Mouse (Mus musculus) MN1 (cell line): ENCODE measurements around the gene Uri1.
A peak's percentile ranks its signal among the peaks of the same experiment; 100 is the strongest.

Source experiments
- DNase-seq: peaks from one replicate; pipeline ENCODE4 v3.0.0-alpha.2; 2016; ENCODE audit warnings: low spot score

The Uri1 gene

DNA sequence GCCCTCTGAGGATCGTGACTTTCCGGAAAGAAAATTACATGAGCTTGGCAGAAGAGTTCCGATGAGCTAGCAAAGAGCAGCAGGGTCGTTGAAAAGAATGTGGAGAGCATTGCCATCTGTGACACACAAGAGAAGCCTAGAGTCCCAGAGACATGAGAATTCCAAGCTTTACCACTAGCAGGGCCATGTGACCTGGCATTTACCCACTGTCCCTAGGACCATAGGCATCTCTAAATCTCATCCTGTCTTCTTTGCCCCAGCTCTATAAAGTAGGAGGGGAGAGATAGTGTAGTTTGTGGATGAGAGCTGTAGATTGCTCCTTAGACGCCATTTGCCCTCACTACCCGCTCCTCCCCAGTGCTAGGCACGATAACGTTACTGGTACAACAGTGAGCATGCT lies at the start of gene Uri1:
Gene Uri1 (minus strand): TSS at position 101 of the 400 bp plus-strand sequence.
- DNase-seq, result no peak

DNA sequence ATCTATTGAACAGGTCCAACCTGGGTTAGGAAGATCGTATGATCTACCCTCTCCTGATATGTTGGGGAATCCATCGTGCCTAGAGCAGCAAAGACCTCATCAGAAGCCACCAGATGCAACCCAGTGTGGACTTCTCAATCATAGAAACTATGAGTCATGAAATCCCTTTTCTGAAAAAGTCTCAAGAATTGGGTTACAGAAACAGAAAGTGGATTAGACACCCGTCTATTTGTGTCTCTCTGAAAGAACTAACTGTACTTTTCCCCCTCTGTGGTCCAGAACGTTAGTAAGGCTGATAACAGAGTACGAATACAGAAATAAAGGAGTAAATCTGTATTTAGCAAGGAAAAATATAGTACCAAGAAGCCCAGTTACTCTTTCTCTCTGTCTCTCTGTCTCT lies 47.7 kb upstream of the Uri1 start:
- DNase-seq, result no peak

DNA sequence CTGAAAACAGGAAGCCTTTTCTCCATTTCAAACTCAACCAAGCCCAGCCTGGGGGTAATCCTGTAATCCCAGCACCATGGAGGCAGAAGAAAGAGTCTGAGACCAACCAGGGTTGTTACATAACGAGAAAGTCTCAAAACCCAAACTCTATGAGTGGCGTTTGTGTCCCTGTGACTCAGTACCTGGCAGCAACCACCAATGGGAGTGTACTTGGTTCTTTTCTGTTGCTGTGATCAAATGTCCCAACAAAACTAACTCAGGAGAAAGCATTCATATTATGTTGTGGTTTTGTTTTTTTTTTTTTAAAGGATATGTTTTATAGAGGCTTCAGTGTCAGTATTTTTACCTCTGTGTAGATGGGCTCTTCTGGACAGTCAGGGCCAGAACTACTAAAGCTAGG lies 47.3 kb upstream of the Uri1 start:
- DNase-seq, result no peak

DNA sequence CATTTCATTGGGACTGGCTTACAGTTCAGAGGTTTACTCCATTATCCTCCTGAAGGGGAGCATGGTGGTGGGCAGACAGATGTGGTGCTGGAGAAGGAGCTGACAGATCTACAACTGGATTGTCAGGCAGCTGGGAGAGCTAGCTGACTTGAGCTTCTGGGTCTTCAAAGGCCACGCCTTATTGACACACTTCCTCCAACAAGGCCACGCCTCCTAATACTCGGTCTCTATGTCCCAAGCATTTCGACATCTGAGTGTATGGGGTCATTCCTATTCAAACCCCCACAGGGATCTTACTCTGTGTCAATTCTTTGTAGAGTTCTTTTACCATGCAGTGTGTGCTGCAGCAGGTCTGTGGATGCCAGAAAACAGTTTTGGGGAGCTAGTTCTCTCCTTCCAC lies 41.1 kb upstream of the Uri1 start:
- no peak for DNase-seq

DNA sequence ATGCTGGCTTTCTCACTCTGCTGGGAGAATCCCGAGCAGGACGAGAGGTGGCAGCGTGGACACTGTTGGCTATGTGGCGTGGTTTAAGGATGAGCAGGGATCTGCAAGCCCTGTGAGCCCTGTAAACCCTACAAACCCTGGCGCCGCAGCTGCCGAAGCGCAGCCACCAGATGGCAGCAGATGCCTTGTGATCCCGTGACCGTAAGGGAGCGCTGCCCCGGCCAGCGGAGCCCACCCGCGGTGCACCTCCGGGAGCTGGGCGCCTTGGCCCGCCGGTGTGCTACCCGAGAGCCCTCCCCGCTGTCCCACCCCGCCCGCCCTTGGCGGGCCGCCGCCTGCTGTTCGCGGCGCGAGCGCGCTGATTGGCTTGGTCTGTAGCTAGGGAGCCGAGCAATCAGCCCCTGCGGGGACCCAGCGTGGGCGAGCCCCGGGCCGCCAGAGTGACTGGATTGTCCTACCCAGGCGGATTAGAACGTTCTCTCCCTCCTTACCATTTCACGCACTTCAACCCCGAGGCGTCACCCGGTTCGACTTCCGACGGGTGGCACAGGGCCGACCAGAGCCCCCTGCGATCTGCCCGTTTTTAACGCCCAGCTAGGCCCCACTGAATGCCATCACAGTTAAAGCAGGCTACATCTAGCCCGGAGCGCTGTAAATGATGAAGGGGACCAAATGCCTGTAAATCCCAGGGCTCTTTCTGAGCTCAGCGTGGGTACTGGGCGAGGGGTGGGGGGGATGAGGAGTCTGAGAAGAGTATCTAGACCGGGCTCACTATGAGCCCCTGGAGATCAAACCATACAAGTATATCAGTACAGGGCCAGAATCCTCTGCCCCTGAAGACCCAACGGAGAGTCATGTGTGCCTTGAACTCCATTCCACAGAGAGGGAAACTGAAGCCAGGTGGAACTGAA lies 38.0 kb upstream of the Uri1 start:
- DNase-seq, result peak; percentile 88

DNA sequence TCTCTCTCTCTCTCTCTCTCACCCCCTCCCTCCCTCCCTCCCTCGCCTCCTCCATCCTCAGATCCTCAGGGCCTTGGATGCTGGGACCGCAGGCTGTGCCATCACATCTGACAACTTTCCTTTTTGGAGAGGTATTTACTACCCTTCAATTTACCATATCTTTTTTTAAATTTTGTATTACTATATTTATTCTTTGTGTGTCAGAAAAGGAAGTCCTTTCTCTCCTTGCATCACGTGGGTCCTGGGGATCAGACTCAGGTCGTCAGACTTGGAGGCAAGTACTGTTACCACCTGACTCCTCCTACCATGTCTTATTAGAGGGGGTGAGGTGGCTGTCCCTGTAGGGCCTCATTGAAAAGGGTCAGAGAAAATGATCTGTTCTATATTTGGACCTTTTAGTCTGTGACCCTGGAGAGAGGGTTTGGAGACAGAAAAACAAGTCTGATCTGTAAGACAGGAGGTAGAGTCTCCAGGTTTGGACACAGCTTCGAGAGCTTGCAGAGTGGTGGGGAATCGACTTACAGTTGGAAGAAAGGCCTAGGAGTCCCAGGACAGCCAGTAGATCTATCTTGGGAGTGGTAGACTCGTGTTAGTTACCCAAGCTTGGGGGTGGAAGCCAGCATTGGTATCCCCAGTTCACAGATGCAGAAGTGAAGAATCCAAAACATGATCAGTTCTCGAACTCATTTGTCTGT lies 36.4 kb upstream of the Uri1 start:
- no peak for DNase-seq

DNA sequence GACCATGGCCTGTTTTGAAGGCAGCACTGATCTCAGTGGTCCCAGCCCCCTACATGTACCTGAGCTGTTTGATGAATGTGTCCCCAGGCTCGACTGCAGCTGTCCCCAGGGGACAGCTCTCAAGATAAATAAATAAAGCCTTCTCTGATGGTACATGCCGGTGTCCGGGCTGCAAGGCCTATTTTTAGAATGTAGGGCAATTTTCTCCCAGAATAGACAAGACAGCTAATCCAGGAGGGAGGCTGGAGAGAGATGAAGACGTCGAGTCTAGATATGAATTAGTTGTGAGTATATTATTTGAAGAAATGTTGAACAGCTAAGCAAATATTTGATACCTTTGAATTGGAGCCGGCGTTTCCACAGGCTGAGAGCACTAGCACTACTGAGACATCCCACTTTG lies 35.7 kb upstream of the Uri1 start:
- no peak for DNase-seq

DNA sequence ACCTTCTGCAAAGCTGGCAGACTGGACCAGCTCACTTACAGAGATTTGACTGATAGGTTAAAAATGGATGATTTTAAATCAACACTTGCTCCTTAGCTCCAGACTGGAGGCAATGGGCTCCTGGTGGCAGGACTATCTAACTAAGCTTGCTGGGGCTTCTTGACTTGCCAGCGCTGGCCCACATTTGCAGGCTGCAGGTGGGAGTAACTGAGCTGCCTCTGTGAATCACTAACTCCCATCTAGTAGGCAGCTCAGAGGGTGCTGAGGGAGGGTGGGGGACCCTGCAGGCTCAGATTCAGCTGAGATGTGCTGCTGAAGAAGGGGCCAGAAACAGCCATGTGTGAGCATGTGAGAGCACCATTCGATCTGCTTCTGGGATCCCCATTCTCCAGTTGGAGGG lies 32.6 kb upstream of the Uri1 start:
- no peak for DNase-seq

DNA sequence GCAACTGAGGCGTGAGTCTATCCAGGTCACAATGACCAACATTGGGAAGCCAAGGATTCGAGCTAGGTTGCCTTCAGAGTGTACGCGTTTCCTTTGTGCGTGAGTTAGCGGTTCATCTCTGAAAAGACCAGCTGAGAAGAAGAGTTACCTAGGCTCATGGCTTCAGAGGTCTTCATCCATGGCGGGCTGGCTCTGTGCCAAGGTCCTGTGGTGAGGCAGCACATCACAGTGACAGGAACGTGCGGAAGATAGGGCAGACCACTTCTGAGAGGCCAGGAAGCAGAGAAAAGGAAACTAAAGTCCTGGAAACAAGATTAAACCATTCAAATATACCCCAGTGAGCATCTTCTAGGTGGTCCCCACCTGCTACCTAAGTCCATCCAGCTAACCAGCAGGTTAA lies 30.9 kb upstream of the Uri1 start:
- DNase-seq, result no peak

DNA sequence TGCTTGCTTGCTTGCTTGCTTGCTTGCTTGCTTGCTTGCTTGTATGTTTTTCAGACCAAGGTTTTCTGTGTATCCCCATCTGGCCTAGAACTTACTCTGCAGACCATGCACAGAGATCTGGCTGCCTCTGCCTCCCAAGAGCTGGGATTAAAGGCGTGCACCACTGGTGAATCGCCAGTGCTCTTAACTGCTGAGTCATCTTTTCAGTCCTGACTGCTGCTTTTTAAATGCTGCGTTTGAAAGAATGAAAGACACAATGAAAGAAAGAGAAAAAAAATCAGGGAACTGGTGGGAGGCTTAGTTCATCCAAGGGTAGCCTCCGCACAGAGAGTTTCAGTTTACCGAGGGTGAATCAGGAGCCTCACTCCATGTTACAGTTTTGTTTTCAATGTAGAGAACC lies 23.9 kb upstream of the Uri1 start:
- DNase-seq, result no peak

DNA sequence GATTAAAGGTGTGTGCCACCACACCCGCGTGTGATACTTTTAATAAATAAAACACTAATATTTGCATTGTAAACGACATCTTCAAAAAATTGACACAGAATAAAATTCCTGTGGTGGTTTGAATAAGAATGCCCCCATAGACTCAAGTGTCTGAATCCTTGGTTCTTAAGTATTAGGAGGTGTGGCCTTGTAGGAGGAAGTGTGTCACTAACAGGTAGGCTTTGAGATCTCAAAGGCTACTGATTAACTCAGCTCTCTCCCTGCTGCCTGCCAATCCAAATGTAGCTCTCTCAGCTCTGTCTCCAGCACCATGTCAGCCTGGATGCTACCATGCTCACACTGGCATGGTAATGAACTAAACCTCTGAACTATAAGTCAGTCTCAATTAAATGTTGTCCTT lies 17.9 kb upstream of the Uri1 start:
- no peak for DNase-seq

DNA sequence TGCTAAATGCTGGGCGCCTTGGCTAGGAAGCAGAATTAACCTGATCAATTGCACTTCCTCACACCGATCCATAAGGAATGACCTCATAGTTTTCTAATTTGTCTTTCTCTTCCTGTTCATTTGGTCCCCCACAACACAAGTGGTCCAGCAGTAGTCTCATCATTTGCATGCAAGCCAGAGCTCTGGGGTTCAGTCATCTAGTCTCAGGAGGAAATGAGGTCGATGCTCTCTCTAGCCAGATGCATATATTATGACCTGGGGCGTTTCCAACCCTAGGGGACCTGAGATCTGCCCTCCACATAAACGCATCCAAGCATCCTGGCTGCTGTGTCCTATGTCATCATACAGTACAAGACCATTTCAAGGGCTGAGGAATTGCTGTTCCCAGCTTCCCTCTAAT lies 14.2 kb upstream of the Uri1 start:
- DNase-seq, result no peak

DNA sequence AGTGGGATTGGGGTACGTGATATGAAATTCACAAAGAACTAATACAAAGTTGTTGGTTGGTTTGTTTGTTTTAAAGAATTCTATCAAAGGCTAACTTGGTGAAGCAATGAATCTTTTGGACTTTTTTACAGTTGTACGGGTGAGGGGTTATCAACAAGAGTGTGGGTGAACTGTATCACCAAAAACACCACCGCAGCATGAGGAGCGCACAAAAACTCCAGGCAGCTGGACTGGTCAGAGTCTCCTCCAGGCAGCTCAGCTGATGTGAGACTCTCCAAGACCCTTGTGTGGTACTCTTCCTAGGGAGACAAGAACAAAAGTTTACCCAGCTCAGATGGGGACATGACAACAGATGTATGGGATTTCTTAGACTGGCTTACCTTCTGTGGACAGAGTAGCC lies 7.8 kb upstream of the Uri1 start:
- no peak for DNase-seq

DNA sequence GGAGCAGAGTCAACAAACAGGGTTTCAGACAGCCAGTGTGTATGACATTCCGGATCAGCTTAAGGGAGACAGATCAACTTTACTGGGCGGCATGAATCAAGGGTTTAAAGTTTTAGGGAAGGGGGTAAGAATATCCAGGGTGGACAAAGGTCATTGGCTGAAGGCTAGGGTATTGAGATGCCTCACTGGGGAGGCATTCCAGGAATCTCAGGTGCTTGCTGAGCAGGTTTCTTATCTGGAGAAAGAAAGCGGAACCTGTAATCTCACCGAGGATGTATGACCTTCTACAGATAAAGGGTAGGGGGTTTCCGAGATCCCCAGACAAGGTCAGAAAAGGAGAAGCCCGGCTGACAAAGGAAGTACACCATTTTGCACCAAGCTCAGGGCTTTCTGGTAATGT lies 7.3 kb upstream of the Uri1 start:
- DNase-seq, result no peak

DNA sequence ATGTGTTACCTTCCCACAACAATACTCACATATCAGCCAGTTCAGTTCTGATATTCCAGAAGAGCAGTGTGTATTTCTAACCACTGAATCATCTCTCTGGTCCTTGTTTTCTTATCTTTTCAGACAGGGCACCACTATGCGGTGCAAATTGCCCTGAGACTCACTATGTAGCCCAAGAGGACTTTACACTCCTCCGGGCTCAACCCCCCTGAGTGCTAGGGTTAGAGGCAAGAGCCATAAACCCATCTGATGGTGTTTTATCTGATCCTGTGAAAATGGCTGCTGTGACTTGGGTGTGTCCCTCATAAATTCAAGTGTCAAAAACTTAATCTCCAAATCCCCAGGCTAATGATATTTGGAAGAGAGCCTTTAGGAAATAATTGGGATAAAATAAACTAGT lies 6.6 kb upstream of the Uri1 start:
- DNase-seq, result no peak

DNA sequence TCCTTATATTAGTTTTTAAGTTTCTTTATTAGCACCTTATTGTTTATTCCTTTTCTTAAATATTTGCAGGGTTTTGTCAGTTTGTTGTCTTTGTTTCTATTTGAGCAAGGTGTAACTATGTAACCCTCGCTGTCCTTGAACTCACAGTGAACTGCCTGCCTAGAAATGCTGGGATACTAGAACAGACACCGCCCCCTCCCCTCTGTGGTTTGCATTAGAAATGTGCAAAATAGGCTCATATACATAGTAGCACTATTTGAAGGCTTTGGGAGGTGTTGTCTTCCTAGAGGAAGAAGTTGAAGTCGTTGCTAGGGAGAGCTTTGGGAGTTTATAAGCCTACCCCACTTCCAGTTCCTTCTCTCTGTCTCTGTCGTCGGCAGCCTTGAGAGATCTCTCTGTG lies 5.7 kb upstream of the Uri1 start:
- no peak for DNase-seq

DNA sequence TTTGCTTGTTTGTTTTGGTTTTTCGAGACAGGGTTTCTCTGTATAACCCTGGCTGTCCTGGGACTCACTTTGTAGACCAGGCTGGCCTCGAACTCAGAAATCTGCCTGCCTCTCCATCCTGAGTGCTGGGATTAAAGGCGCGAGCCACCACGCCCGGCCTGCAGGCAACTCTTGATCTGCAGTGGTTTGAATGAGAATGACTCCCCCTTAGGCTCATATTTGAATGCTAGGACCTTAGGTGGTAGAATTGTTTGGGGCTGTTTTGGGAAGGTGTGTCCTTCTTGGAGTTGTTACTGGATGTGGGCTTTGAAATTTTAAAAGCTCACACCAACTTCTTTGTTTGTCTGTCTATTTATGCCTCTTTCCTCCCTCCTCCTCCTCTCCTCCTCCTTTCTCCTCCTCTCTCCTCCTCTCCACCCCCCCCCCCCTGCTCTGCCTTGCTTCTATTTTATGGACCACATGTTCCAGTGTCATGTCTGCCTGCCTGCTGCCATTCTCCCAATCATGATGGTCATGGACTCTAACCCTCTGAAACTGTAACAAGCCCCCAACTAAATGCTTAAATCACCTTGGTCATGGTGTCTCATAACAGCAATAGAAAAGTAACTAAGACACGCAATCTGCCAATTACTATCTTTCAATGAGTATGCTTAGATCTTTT lies 4.7 kb upstream of the Uri1 start:
- DNase-seq, result no peak

DNA sequence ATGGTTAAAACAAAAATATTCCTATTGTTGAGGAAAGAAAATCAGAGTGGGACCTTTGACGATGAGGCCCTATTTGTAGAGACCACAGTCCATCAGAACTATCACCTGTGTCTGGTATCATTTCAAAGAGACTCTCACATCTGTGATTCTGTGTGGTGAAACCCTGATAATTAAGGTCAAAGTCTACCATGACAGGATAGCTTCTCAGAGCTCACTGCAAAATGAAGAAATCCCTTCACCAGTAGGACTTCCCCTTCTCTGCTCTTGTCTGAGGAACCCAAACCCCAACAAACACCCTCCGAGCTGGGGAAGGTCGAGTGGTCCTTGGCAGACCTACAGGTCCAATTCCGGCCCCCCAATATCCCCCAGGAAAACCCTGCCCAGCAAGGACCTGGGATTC lies 1.5 kb upstream of the Uri1 start:
- no peak for DNase-seq

DNA sequence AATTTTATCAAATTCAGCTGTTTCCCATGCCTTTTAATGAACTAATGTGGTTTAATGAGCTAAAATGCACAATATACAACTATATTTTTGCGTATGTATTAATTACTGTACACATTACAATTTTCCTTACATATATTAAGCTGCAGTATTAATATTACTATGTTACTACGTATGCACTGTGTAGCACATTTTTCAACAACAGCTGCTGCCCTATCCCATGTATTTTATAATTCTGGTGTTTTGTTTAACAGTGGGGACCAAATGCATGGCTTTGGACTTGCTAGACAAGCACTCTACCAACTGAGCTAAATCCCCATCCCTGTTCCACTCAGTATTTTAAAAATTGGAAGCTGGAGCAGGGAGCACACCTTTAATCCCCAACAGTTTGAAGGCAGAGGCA lies 3.6 kb downstream of the Uri1 start:
- DNase-seq, result no peak

DNA sequence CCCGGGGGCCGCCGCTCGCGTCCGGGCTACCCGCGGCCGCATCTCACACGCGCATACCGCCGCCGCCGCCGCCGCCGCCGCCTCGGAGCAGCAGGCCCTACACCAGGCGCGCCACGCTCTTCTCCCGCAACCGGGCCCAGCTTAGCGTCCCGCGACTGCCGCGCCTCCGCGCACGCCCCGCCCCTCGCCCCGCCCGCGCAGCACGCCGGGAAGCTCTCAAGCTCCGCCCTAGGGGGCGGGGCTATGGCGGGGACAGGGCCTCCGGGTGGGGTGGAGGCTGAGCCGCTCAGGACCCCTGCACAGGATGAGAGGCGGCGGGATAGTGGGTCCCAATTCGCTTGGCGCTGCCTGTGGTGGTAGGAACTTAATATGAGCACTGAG lies 4.0 kb downstream of the Uri1 start:
- DNase-seq, result peak; percentile 88

DNA sequence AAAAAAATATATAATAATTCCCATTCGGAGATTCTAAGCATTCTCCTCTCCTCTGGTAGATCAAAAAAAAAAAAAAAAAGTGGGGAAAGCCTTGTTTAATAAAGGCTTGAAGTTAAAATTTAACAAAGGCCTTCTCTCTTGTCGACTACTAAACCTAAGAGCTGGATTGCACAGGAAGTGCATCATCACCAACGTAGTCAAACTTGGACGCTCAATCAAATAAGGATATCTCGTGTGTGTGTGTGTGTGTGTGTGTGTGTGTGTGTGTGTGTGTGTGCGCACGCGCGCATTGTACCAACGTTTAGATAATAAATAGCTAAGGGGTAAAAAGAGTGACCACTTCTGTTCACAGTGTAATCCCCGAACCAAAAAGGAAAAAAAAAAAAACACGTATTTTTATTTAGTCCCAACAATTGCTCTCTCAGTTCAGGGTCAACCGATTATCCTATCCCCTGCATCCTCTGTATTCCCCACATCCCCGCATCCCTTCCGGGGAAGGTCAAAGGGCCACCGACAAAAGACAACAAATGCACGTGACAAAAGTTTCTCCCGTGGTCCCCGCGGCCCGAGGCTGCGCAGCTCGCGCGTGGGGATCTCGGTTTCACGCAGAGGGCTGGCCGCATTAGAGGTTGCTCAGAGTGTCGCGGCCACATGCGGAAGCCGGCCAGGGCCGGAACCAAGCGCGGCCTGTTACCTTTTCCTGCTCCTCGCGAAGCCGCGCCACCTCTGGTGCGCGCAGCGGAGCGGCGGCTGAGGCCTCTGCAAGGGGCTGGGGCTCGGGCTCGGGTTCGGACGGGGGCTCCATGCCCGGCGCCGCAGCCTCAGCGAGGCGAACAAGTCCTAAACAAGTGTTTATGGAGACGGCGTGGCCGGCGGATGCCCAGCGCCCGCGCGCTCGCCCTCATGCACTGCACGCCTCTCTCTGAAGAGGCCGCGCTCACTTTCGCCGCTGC lies 4.7 kb downstream of the Uri1 start:
- peak; percentile 70 for DNase-seq

DNA sequence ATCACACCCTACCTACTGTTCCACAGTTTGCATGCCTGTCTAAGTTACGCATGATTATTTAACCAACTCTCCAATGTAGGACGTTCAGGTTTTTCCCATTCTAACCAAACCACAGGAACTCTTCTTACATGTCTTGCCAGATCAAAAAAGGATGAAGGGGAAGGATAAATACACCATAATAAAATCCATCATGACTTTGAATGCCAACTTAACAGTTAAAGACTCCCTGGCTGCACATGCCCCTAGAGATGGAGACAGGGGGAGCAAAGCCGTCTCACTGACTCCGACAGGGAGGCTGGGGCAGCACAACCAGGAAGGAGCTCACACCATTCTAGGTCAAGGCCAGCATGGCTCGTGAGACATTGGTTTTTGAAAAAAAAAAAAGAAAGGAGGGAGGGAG lies 8.0 kb downstream of the Uri1 start:
- no peak for DNase-seq
